Mouse (Mus musculus) kidney, postnatal 36 days (tissue): ENCODE data around the gene Ctdsp1.

Experiments used
- DNase-seq, 2 experiments: peaks; one replicate each; pipeline ENCODE4 v3.0.0; 2021 to 2022; ENCODE audit warnings: mixed read lengths in 2 of 2

Gene Ctdsp1

GRCm38 (mm10) chr1:74379058-74379504 lies 12.2 kb upstream of the Ctdsp1 start:
- DNase-seq = no peak

DNA sequence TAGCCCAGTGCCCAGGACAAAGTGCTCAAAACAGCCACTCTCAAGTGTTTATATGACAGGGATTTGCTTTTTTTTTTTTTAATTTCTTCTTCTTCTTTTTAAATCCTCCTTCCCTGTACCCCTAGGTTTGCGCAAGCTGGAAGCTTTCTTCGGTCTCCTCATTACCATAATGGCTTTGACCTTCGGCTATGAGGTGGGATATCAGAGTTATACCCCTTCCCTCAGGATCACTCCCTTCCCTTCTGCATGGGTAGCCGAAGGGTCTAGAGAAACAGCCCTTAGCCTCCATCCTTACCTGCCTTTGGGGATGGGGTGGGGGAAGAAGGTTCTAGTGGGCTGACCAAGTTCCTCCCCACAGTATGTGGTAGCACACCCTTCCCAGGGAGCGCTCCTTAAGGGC lies 10.8 kb upstream of the Ctdsp1 start:
- DNase-seq = no peak

DNA sequence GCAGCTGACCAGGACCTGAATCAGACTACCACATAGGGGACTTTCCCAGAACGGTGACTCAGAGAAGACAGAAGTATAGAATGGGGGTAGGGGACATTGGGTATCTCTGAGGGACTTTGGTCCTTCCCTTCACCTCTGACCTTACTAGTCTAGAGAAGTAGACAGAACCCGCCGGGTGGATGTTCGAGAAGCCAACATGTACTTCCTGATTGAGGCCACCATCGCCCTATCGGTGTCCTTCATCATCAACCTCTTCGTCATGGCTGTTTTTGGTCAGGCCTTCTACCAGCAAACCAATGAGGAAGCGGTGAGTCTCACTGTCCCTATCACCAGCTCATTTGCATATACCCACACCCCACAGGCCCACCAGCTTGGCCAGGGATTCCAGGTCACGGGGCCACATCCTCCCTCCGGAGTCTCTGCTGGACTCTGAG lies 9.7 kb upstream of the Ctdsp1 start:
- DNase-seq = no peak

DNA sequence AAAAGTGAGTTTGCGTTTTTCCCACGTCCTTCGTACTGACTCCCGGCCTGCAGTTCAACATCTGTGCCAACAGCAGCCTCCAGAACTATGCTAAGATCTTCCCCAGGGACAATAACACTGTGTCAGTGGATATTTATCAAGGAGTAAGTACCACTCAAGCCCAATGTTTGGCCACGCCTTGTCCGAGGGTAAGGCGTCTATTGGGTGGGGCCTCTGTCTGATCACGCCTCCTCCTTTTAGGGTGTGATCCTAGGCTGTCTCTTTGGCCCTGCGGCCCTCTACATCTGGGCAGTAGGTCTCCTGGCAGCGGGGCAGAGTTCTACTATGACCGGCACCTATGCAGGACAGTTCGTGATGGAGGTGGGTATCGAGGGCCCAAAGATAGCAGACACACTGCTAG lies 7.9 kb upstream of the Ctdsp1 start:
- no peak for DNase-seq

- no peak for DNase-seq
These were observed 6.8 kb upstream of the Ctdsp1 start for GRCm38 (mm10) chr1:74384525-74384924.

- no peak for DNase-seq
These were observed 6.2 kb upstream of the Ctdsp1 start for GRCm38 (mm10) chr1:74385064-74385463.

DNA sequence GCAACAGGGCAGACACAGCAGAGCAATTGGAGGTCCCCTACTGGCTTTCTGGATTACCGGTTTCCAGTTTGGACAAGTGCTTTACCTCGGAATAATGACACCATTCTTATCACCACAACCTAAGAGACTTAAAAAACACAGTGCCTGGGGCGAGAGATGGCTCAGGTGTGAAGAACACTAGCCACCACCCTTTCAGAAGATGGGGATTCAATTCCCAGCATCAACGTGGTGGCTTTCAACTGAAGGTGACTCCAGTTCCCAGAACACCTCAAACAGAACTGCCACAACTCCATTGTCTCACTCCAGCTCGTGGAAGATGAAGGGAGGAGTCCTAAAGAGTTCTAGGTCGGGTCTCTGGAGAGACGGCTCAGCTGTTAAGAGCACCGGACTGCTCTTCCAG lies 5.8 kb upstream of the Ctdsp1 start:
- DNase-seq = no peak

DNA sequence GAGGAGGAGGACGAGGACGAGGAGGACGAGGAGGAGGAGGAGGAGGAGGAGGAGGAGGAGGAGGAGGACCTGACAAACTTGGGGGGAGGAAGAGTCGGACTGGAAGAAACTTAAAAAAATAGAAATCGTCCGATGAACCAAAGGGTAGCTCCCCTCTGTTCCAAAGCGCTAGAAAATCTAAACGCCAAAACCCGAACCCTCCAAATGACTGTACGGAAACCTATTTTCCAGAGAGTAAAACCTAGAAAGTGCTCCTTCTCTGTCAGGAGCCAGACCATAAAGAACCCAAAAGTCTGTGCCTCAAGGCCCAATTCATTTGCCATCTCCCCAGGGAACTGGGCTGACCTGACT lies 5.0 kb upstream of the Ctdsp1 start:
- DNase-seq = no peak

DNA sequence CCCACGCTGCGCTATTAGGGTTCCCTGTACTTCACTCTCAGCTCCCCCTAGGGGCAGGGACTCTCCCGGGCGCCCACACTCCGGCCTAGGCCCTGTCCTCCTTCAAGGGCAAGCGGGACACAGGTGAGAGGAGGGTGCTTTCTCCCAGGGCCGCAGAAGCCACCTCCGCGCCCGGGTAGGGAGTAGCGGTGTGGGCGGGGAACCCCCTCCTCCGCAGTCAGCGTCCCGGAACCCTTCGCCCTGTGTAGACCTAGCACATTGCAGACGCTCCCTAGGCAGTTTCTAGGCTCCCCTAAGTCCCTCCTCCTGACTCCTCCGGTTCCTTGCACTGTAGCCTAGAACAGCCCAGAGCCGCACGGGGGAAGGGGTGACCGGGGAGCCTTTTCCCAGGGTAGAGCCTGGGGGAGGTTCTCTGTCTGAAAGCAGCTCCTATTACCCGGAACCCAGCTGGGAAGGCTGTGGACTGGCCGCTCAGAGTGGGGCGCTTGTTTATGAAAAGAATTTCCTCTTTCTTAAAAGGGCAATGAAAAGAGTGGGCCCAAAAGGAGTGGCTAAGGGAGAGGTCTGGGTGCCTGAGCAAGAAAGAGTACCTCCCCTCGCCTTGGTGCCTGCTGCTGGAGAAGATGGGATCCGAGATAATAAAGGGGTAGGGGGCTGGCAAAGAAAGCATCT lies 4.5 kb upstream of the Ctdsp1 start:
- DNase-seq = peak; percentile 95 to 97

DNA sequence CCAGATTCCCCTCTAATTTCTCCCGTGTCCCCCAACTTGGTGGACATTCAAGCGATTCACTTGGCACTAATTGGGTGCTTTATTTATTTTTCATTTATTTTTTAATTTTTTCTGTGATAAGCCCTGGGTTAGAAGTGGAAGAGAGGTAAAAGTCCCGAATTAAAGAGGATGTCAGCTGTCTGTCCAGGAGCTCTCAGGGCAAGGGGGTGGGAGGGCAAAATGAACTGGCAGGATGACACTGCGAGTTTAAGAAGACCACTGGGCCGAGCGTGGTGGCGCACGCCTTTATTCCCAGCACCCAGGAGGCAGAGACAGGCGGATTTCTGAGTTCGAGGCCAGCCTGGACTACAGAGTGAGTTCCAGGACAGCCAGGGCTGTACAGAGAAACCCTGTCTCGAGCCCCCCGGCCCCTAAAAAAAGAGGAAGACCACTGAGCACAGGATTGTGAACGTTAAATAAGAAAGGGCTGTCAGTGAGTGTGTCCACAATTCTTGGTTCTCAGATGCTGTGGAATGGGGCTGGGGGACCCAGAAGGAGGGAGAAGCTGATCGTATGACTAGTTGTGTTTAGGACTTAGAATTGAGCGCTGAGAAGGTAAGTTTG lies 3.8 kb upstream of the Ctdsp1 start:
- no peak for DNase-seq

DNA sequence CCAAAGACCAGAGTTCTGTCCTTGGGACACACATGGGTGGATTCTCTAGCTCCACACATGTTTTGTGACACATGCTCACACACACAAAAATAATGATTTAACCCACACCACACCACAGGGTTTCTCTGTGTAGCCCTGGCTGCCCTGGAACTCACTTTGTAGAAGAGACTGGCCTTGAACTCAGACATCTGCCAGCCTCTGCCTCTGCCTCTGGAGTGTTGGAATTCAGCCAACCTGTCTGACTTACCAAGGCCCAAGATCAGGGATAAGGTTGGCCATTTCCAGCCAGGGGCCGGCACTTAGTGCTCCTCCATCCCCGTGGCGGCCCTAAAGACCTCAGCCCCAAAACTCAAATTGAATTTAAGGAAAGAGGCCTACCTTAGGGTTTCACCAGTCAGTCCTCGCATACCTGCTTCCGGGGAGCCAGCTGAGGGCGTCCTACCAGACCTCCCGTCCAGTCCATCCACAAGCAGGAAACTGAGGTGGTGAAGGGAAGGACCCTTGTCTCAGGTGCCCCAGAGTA lies 2.9 kb upstream of the Ctdsp1 start:
- DNase-seq = no peak

DNA sequence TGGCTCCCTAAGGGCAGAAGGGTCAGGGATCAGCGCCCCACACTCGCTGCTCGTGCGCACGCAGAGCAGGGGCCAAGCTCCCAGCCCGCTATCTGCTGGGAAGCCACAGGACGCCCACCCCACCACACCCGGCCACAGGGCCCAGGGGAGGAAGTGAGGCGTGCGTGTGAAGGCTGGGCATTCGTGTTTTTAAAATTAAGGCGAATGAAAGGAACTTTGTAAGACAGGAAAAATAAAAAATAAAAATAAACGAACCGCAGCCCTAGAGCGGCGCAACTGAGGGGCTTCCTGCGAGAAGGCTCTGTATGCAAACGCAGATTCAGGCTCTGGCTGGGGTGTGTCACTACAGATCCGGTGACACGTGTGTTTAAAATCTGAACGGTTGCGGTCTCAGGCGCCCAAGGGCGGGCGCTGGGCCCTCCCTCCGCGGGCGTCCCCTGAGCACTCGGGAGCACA lies 1.4 kb upstream of the Ctdsp1 start:
- DNase-seq = peak in 1 of 2 experiments; percentile 44

GRCm38 (mm10) chr1:74390287-74390906 lies 912 bp upstream of the Ctdsp1 start:
- DNase-seq = peak; percentile 59 to 84

DNA sequence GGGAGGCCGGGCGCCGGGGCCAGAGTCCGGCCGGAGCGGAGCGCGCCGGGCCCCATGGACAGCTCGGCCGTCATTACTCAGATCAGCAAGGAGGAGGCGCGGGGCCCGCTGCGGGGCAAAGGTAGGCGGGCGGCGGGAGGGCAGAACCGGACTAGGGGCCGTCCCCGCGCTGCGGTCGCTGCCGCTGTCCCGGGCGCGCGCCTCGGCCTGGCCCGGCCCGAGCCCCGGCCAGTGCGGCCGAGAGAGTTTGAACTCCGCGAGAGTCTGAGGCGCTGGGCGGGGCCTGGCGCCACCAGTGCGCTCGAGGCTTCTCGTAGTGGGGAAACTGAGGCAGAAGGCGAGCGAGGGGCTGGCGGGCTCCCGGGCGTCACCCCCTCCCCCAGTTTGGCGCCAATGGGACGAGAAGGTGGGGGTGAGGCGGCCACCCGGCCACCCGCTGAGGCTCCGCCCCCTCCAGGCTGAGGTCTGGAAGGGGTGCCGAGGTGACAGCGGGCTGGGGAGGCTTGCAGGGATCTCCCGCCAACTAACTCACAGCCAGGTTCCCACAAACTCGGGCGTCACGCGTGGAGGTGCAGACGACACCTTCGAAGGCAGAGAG lies 634 bp downstream of the Ctdsp1 start:
- DNase-seq = peak; percentile 84 to 91

DNA sequence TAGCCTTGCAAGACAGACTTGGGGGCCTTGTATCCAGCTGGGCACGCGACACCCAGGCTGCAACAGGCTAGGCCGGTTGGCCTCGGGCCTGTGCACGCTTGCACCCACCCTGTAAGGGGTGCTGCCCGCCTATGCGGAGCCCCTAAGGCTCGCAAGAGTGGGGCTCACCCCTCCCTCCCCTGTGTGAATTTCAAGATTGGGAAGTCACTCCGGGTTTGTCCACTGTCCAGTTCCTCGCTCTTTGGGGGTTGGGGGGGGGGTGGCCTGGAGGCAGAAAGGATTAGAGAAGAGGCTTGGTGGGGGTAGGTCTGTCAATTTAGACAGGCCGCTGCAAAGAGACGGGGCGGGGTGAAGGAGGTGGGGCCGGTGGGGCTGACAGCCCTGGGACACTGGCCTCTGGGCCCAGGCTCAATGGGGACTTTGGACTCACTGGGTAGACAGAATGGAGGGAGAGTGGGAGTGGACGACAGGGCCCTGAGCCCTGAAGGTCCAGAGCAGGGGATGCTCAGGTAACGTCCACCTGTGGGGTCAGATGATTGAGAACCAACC lies 1.2 kb downstream of the Ctdsp1 start:
- DNase-seq = peak; percentile 84 to 87

- peak in 1 of 2 experiments; percentile 27 for DNase-seq
These were observed 1.7 kb downstream of the Ctdsp1 start for GRCm38 (mm10) chr1:74393010-74393409.

DNA sequence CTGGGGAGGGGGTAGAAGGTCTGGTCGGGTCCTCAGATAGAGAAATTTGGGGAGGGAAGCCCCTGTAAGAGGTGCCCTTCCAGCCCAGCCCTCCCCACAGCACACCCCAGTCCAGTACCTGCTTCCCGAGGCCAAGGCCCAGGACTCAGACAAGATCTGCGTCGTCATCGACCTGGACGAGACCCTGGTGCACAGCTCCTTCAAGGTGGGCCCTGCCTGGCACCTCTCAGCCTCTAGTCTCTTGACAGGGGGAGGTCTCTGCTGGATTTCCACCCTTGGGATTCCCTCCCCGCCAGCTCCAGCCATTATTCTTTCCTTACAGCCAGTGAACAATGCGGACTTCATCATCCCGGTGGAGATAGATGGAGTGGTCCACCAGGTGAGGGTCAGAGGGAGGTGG lies 2.4 kb downstream of the Ctdsp1 start:
- DNase-seq = no peak

GRCm38 (mm10) chr1:74394311-74394710 lies 3.0 kb downstream of the Ctdsp1 start:
- DNase-seq = no peak

DNA sequence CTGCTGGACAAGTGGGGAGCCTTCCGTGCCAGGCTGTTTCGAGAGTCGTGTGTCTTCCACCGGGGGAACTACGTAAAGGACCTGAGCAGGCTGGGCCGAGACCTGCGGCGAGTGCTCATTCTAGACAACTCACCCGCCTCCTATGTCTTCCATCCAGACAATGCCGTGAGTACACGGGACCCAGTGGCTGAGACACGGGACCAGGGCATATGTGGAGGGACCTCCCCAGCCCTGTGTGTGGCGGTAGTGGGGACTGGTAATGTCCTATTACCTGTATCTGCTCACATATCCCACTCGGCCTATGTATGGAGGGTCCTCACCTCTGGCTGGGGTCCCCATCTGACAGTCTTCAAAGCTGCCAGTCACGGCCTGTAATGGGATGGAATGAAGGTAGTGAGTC lies 3.5 kb downstream of the Ctdsp1 start:
- no peak for DNase-seq

GRCm38 (mm10) chr1:74395290-74395689 lies 4.0 kb downstream of the Ctdsp1 start:
- DNase-seq = no peak

DNA sequence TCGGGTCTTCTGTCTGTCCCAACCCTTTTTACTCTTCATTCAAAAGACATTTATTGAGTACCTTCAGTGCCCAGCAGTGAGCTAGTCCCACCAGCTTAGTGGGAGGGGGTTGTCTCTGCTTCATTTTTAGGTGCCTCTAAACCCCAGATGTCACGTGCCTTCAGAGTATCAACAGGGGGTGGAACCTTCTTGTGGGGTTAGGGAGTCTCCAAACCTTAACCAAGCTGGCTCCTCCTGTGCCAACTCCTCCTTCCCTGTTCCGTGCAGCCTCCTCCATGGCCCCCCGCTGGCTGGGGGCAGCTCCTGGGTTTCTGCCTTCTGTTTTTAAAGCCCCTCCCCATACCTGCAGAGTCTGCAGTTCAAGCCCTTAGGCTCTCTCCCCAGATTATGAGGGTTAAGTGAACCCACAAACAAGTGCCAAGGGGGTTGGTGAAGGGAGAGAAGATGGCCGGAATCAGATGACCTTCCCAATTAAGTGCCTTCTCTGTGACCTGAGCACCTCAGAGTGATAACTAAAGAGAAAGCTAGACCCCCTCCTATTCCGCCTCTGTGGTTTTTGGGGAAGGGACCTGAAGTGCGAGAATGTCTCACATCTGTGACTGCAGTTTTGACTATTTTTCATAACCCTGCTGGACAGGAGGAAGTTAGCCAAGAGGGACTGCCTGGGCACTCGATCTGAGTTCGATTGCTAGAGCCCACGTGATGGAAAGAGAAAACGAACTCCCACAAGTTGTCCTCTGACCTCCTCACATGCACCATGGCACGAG lies 5.3 kb downstream of the Ctdsp1 start:
- peak in 1 of 2 experiments; percentile 43 for DNase-seq

DNA sequence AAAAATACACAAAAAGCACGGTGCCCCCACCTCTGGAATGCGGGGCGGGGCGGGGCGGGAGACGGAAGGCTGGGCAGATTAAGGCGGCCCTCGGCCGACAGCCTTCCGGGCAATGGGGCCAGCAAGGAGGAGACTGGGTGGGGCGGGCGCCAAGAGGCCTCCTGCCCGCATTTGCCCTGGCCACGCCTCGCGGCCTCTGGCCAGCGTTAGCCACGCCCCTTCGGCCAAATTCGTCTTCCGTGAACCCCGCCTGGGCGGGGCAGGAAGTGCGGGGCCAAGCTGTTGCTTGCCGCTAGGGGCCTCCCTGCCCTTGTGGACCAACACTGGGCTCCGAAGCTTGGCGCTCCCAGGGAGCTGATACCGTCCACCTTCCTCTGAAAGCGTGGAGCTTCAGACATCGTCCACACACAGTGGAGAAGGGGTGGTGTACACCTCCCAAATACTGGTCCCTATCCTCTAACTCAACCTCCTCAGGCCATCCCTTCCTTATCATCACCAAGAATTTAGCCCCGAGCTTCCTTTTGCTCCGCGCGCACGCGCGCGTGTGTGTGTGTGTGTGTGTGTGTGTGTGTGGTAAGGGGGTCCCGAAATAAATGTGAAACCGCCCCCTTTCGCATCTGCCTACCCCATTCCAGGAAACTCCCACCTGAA lies 6.1 kb downstream of the Ctdsp1 start:
- peak; percentile 99 to 100 for DNase-seq
